Mouse (Mus musculus) testis, adult 2 months (tissue): ENCODE data around the gene Stat5b. TPM values are rescaled to one million over a fixed set of nuclear protein-coding genes. Genes with fewer than 3 reads are reported as not detected.

ENCODE experiments used
- H3K27ac ChIP-seq: fragments of 200-500 bp; 2 replicates; pipeline ENCODE4 v1.5.1; 2012; ENCODE audit warnings: low read depth, low read length; ENCODE audit not compliant: control insufficient read depth, insufficient read depth
- H3K27me3 ChIP-seq: fragments of 200-500 bp; 2 replicates; pipeline ENCODE4 v1.6.1; 2012; ENCODE audit warnings: mild to moderate bottlenecking, low read length, moderate library complexity; ENCODE audit not compliant: control insufficient read depth, insufficient read depth
- H3K36me3 ChIP-seq: fragments of 200-500 bp; 2 replicates; pipeline ENCODE4 v1.6.1; 2012; ENCODE audit warnings: mild to moderate bottlenecking, low read length; ENCODE audit not compliant: control insufficient read depth, insufficient read depth
- H3K4me1 ChIP-seq: fragments of 200-500 bp; 2 replicates; pipeline ENCODE4 v1.6.1; 2012; ENCODE audit warnings: low read length; ENCODE audit not compliant: control insufficient read depth, insufficient read depth
- H3K4me3 ChIP-seq: fragments of 200-500 bp; 2 replicates; pipeline ENCODE4 v1.5.1; 2012; ENCODE audit warnings: low read depth, mild to moderate bottlenecking, low read length, moderate library complexity, mixed read lengths; ENCODE audit not compliant: control insufficient read depth
- CTCF ChIP-seq: fragments of 200-500 bp; IDR thresholded peaks from 2 replicates; pipeline ENCODE4 v1.5.1; 2012; ENCODE audit warnings: low read depth, mild to moderate bottlenecking, inconsistent platforms, low read length, moderate library complexity; ENCODE audit not compliant: control insufficient read depth, insufficient read depth, insufficient replicate concordance
- POLR2A ChIP-seq: fragments of 200-500 bp; IDR thresholded peaks from 2 replicates; pipeline ENCODE4 v1.6.1; 2012; ENCODE audit warnings: low read depth, mild to moderate bottlenecking, inconsistent platforms, low read length, moderate library complexity; ENCODE audit not compliant: control insufficient read depth
- polyA plus RNA-seq: library from polyadenylated mRNA; depleted of rRNA; stranded (reverse); fragments of >200 nt; gene quantifications from 2 replicates; pipeline ENCODE4 v1.2.3, GENCODE M21; 2012; rRNA removed

Stat5b gene
- polyA plus RNA-seq, result 1.9 and 2.4 TPM in 2 replicates

DNA sequence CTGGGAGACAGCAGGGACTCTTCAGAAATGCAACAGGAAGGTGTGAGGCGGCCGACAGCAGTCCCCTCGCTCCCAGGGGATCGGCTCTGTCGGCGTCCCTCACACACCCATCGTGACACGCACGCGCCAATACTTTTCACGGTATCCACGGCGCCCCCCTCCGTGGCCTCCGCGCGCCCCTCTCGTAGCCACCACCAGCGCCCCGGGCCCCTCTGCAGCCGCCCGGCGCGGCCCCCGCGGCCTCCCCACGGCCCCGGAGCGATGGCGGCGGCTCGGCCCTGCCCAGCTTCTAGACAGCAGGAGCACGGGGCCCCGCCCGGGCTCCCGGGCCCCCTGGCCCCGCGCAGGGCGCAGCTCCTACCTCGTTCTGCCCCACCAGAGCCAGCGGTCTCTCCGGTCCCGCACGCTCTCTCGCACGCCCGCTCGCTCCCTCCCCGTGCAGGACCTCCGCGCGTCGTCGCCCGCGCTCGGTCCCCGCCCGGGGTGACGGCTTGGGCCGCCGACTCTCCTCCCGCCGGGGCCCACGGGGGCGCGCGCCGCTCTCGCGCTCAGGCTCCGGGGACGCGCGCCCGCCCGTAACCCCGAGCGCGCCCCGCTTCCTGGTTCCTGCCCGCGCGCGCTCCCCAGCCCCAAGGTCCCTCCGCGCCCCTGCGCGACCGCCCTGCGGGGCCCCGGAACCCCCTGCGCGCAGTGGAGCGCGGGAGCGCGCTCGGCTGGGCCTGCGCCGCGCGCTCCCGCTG lies at the start of gene Stat5b:
Stat5b (minus strand) TSS at position 687 of the 740 bp plus-strand sequence.
- no peak for TF ChIP-seq POLR2A
- TF ChIP-seq CTCF, result no peak
- no peaks in the 10 kb centered on the region for H3K36me3 ChIP-seq
- H3K27me3 ChIP-seq, result no peaks in the 10 kb centered on the region
- H3K4me1 ChIP-seq, result peaks cover 6% of the 10 kb centered on the region; the same call in 1 of the 2 replicates
- peak within 1 kb of the TSS; percentile 83 for H3K4me3 ChIP-seq
- 0 out of 2 replicates have a peak within 1 kb of the TSS, but pooled peaks have one; percentile 26 for H3K27ac ChIP-seq

- TF ChIP-seq POLR2A (no peak), CTCF (no peak)
- no peaks in the 10 kb centered on the region for H3K4me1 ChIP-seq
- H3K27me3 ChIP-seq, result no peaks in the 10 kb centered on the region
- H3K4me3 ChIP-seq, result no peak overlapping the region
- H3K27ac ChIP-seq, result no peak overlapping the region
- peaks cover 3% of the 10 kb centered on the region for H3K36me3 ChIP-seq
Measured at GRCm38 (mm10) chr11:100898441-100899199, 48.1 kb upstream of the Stat5b start.

DNA sequence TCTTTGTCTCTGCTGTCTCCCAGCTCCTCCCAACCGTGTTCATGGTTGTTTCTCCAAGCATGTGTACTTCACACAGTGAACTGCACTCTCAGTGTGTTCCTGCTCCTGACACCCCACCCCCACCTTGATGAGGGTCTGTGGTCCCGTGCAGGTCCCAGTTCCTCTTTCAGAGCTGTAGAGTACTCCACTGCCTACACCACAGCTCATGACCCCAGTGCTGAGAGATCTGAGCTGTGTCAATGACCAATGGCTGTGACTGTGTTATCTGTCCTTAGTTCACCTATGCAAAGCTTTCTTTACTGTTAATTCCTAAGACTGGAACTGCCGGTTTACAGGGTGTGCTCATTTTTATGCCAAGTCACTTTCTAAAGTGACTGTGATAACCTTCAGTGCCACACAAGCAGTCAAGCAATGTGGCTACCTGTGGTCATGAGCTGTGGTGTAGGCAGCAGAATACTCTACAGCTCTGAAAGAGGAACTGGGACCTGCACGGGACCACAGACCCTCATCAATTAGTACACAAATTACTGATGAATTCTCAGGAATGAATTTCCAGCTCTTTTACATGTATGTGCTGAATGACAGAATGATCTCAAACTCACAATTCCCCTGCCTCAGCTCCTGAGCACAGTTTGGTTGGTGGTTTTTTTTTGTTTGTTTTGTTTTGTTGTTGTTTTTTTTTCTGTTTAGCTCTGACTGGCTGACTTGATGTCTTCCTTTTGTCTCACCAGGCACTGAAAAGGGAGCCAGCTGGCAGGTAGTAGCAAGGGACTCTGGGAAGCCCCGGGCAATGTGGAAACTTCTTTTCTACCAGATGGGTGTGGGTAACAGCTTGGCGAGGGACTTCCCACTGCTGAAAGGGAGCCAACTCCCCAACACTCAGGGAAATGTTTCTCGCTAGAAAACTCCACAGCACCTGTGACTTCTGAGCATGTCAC lies 47.0 kb upstream of the Stat5b start:
- peaks cover 3% of the 10 kb centered on the region for H3K36me3 ChIP-seq
- no peaks in the 10 kb centered on the region for H3K4me1 ChIP-seq
- no peaks in the 10 kb centered on the region for H3K27me3 ChIP-seq
- H3K4me3 ChIP-seq, result no peak overlapping the region
- no peak overlapping the region for H3K27ac ChIP-seq
- TF ChIP-seq POLR2A, result no peak
- TF ChIP-seq CTCF, result no peak

GRCm38 (mm10) chr11:100896078-100896477 lies 45.6 kb upstream of the Stat5b start:
- no peaks in the 10 kb centered on the region for H3K27me3 ChIP-seq
- H3K4me3 ChIP-seq, result no peak overlapping the region
- TF ChIP-seq POLR2A (no peak), CTCF (no peak)
- H3K4me1 ChIP-seq, result no peaks in the 10 kb centered on the region
- no peak overlapping the region for H3K27ac ChIP-seq
- H3K36me3 ChIP-seq, result peaks cover 3% of the 10 kb centered on the region

GRCm38 (mm10) chr11:100894146-100894918 lies 43.8 kb upstream of the Stat5b start:
- H3K4me1 ChIP-seq, result no peaks in the 10 kb centered on the region
- no peak for TF ChIP-seq POLR2A
- TF ChIP-seq CTCF, result no peak
- no peak overlapping the region for H3K27ac ChIP-seq
- no peaks in the 10 kb centered on the region for H3K27me3 ChIP-seq
- peaks cover 3% of the 10 kb centered on the region for H3K36me3 ChIP-seq
- no peak overlapping the region for H3K4me3 ChIP-seq

DNA sequence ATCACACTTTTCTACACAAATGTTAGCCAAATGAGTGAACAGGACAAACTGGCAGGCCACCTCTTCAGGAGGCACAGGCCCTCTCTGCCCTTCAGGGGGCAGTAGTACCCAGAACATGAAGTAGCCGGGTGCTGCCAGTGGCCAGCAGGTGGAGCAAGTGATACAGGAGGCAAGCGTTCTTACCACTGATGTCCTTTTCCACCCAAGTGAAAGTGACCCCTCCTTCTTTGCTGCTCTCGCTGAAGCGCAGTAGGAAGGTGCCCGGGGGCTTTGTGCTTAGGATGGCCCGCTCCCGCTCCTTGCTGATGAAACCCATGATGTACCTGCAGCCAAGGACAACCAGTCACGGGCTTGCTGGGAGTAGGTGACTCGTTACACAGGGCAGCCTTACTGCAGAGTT lies 43.0 kb upstream of the Stat5b start:
- Histone ChIP-seq H3K4me3 (no peak overlapping the region), H3K27me3 (no peaks in the 10 kb centered on the region), H3K4me1 (no peaks in the 10 kb centered on the region), H3K36me3 (peaks cover 3% of the 10 kb centered on the region), H3K27ac (no peak overlapping the region)
- peak; percentile 90; the same call in 1 of the 2 replicates for TF ChIP-seq CTCF
- no peak for TF ChIP-seq POLR2A
